Mouse (Mus musculus) heart, adult 11 months (tissue): Measurements from ENCODE around the gene 1700028J19Rik.
"Not testable (repeated sequence)": the region's sequence is repeated elsewhere in the genome, so short reads cannot be mapped to it uniquely, and the experiment has no call there.

Experiments
- DNase-seq: peaks from one replicate; pipeline ENCODE4 v3.0.0; 2022

The 1700028J19Rik gene

GRCm38 (mm10) chr7:44249248-44249647 is 2.8 kb upstream of the 1700028J19Rik start:
- DNase-seq = no peak

GRCm38 (mm10) chr7:44247971-44248370 is 1.5 kb upstream of the 1700028J19Rik start:
- no peak for DNase-seq

- DNase-seq = peak; percentile 97
Observed at GRCm38 (mm10) chr7:44246984-44247470, 532 bp upstream of the 1700028J19Rik start.

GRCm38 (mm10) chr7:44244080-44244479 is 2.4 kb downstream of the 1700028J19Rik start:
- DNase-seq = no peak

GRCm38 (mm10) chr7:44241163-44241562 is 5.3 kb downstream of the 1700028J19Rik start:
- DNase-seq = no peak

GRCm38 (mm10) chr7:44240712-44241111 is 5.8 kb downstream of the 1700028J19Rik start:
- DNase-seq = no peak

GRCm38 (mm10) chr7:44239913-44240312 is 6.6 kb downstream of the 1700028J19Rik start:
- DNase-seq = no peak

GRCm38 (mm10) chr7:44235909-44236308 is 10.6 kb downstream of the 1700028J19Rik start, which contains the start of gene Gm36864:
TSS of gene Gm36864 (plus strand) at chr7:44236177.
- peak; percentile 74 for DNase-seq

GRCm38 (mm10) chr7:44225076-44225475 is 21.4 kb downstream of the 1700028J19Rik start, which contains the start of gene Klk1:
TSS of gene Klk1 (plus strand) at chr7:44225360.
- no peak for DNase-seq

- DNase-seq = not testable (repeated sequence)
Observed at GRCm38 (mm10) chr7:44222335-44222734, 24.2 kb downstream of the 1700028J19Rik start.

GRCm38 (mm10) chr7:44221601-44222000 is 24.9 kb downstream of the 1700028J19Rik start:
- DNase-seq = not testable (repeated sequence)

GRCm38 (mm10) chr7:44215645-44216044 is 30.9 kb downstream of the 1700028J19Rik start, which contains the start of gene Klk1b5:
TSS of gene Klk1b5 (plus strand) at chr7:44215945.
- DNase-seq = no peak

GRCm38 (mm10) chr7:44208307-44208706 is 38.2 kb downstream of the 1700028J19Rik start:
- no peak for DNase-seq

- DNase-seq = not testable (repeated sequence)
Observed at GRCm38 (mm10) chr7:44207135-44207534, 39.4 kb downstream of the 1700028J19Rik start, which contains the start of gene Klk1b4. TSS of gene Klk1b4 (plus strand) at chr7:44207435.

- DNase-seq = no peak
Observed at GRCm38 (mm10) chr7:44197891-44198290, 48.6 kb downstream of the 1700028J19Rik start, which contains the start of gene Klk1b3. TSS of gene Klk1b3 (plus strand) at chr7:44198191.

- DNase-seq = peak; percentile 63
Observed at GRCm38 (mm10) chr7:44193466-44193865, 53.0 kb downstream of the 1700028J19Rik start.

- peak; percentile 83 for DNase-seq
Observed at GRCm38 (mm10) chr7:44187936-44188335, 58.6 kb downstream of the 1700028J19Rik start, which contains the start of gene Klk1b24. TSS of gene Klk1b24 (plus strand) at chr7:44188236.

GRCm38 (mm10) chr7:44186516-44186915 is 60.0 kb downstream of the 1700028J19Rik start:
- peak; percentile 63 for DNase-seq
